Mouse (Mus musculus) lung, postnatal 0 days (tissue): ENCODE data around the gene Rnase10.

Experiments used
- CTCF ChIP-seq: IDR thresholded peaks from 2 replicates; pipeline ENCODE4 v1.5.1; 2016; ENCODE audit warnings: antibody characterized with exemption, mild to moderate bottlenecking
- EP300 ChIP-seq: IDR thresholded peaks from 2 replicates; pipeline ENCODE4 v1.6.1; 2016; ENCODE audit warnings: antibody characterized with exemption, mild to moderate bottlenecking, control low read depth

GRCm38 (mm10) chr14:50979631-50980030, 27.9 kb upstream of the Rnase10 start:
- no peak for TF ChIP-seq CTCF
- TF ChIP-seq EP300 = no peak
